Mouse (Mus musculus) layer of hippocampus, adult 9-10 months (tissue): ENCODE results near the gene Asic3.

Source experiments
- DNase-seq: peaks from one replicate; pipeline ENCODE4 v3.0.0; 2022; ENCODE audit warnings: low spot score

Asic3 gene

GRCm38 (mm10) chr5:24452030-24452690 lies 39.0 kb downstream of the Asic3 start, which contains the start of gene Agap3:
Gene Agap3 (plus strand): TSS chr5:24452177.
- no peak for DNase-seq

- DNase-seq, result no peak
These were observed 39.6 kb downstream of the Asic3 start for GRCm38 (mm10) chr5:24452691-24453233.

DNA sequence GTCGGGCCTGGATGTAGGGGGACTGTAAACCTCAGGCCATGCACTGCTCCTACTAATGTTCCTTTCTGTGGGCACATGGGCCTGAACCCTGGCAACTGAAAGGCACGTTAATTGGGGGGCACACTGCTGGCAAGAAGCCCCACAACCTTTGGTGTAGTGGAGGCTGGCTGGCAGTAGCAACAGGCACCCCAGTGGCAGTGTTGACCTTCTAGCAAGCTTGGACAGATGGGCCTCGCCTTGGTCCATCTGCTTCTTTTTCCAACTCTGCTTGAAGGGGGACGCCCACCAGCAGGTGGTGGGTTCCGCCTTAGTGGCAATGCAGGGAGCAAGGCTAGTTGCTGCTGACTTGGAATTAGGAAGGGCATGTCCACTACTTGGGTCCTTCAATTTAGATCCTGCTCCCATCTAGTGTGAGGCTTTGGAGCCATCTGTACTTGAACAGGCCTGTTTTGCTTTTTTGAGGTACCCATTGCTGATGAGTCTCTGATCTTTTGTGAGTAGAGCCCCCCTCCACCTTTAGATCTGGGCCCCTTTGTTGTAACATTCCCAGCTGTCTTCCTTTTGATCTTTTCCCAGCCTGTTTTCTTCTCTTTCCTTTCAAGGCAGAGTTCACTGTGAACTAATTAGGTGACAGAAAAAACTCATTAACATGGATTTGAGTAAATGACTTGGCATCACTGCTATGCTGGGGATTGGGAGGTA lies 40.2 kb downstream of the Asic3 start:
- no peak for DNase-seq

GRCm38 (mm10) chr5:24453985-24454303 lies 40.8 kb downstream of the Asic3 start:
- DNase-seq, result no peak

DNA sequence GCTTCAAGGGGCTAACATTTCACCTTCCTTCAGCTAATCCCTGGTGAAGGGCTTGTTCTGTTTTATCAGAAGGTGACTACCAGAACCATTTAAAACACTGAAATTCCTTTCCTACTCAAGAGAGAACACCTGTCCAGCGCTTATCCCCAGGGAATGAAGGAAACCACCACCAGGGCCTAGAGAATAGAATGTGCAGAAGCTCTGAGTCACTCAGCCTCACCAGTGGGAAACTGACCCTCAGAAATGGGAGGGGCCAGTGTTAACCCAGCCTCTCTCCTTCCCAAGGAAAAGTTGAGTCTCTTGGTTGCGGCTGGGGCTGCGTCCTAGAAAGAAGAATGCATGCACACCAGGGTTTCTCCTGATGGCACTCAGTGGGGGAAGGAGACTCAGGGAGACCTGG lies 41.9 kb downstream of the Asic3 start:
- no peak for DNase-seq

DNA sequence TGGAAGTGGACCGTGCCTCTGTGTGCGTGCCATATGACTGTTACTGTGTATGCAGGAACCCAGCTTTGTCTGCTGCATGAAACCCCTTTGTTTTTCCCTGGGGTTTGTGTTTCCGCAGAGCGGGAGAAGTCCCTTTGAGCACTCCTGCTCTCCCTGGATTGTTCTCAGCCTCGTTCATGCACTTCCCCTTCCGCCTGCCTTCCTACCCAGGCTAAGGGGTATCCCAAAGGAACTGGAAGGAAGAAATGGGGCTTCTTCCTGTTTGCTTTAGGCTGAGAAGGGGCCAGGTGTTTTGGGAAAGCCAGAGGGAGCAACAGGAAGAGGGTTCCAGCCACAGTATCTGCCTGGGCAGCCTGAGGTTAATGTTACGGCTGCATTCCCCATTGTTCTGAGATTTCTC lies 42.4 kb downstream of the Asic3 start:
- no peak for DNase-seq

DNA sequence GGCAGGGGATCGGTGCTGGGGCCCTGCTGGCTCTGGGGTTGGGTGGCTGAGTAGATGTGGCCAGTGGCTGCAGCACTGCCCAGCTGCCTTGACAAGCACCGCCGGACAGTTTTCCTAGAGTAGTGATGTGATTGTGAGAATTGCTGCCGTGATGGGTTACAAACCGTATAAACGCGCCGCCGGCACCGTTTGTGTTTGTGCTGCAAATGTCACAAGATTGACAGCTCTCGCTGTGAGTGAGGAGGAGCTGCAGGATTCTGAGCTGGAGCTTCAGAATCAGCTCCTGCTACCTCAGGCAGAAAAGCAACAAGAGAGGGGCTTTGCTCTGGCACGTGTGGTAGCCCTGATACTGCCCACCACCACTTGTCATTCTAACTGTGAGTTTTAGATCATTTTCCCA lies 53.6 kb downstream of the Asic3 start:
- no peak for DNase-seq
